Mouse (Mus musculus): ENCODE measurements around the gene Dscaml1.

Gene Dscaml1

GRCm38 (mm10) chr9:45657172-45658062 is 231.0 kb downstream of the Dscaml1 start:
- Histone ChIP-seq H3K27me3 (ENCODE audit: control insufficient read depth, insufficient read depth, low read length, poor library complexity, severe bottlenecking) (no peaks in the 10 kb centered on the region), H3K36me3 (ENCODE audit: control insufficient read depth, insufficient read depth, low read length, poor library complexity, severe bottlenecking) (no peaks in the 10 kb centered on the region)
- no peak for DNase-seq (ENCODE audit: low read depth, low spot score)

- DNase-seq (ENCODE audit: low read depth, low spot score): no peak
- Histone ChIP-seq H3K27me3 (ENCODE audit: control insufficient read depth, insufficient read depth, low read length, poor library complexity, severe bottlenecking) (no peaks in the 10 kb centered on the region), H3K36me3 (ENCODE audit: control insufficient read depth, insufficient read depth, low read length, poor library complexity, severe bottlenecking) (no peaks in the 10 kb centered on the region)
These were observed 233.8 kb downstream of the Dscaml1 start for GRCm38 (mm10) chr9:45660191-45660590.

DNA sequence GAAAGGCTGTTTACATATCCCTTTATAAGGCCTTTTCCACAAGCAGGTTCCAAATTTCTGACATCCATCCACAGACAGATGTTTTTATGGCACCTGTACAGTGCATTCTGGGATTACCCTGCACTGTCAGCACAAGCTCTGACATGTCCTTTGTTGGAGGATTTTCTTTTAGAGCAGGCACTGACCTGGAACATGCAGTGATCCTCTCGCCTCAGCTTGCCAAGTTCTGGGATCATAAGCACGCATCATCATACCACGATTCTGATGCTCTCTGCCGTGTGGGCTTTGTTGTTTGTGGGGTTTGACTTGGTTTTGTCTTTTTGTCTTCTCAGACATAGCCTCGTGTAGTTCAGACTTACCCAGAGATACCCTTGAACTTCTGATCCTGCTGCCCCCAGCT is 236.0 kb downstream of the Dscaml1 start:
- Histone ChIP-seq H3K36me3 (ENCODE audit: control insufficient read depth, insufficient read depth, low read length, poor library complexity, severe bottlenecking) (no peaks in the 10 kb centered on the region), H3K27me3 (ENCODE audit: control insufficient read depth, insufficient read depth, low read length, poor library complexity, severe bottlenecking) (no peaks in the 10 kb centered on the region)
- no peak for DNase-seq (ENCODE audit: low read depth, low spot score)

DNA sequence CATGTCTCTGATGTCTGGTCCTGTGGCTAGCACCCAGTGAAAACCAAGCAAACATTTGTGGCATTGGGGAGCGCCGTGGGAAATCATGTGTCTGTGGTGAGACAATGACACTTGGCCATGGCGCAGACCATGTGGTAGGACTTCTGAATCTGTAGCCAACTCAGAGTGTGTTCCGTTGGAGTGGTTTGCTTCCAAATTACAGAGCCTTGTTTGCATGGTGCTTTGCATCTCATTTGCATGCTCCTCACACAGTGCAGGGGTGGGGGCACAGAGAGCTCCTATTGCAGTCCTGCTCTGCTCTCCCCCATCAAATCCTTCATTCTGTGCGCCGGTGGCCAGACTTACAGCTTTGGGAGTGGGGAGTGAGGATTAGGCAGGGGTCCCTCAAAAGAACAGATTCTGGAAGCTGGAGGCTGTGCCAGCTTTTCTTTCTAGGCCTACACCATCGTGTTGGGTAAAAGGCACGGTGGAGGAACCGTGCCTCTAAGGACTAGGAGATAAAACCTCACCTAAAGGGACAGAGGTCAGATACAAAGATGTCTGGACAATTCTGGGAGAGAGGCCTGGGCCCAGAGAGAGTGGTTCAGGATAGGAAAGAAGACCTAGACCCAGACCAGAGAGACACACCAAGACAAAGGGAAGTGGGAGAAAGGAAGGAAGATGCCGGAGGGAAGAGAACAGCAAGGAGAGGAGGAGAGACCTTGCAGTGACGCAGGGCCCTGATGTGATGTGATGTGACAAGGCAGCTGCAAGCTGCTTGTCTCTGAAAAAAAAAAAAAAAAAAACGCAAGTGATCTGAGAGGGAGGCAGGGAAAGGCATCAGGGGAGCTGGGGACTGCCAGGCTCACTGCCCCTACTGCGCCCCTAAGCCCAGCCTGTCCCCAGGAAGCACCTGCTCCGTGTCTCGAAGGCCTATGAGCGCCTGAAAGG is 237.2 kb downstream of the Dscaml1 start:
- Histone ChIP-seq H3K36me3 (ENCODE audit: control insufficient read depth, insufficient read depth, low read length, poor library complexity, severe bottlenecking) (no peaks in the 10 kb centered on the region), H3K27me3 (ENCODE audit: control insufficient read depth, insufficient read depth, low read length, poor library complexity, severe bottlenecking) (no peaks in the 10 kb centered on the region)
- DNase-seq (ENCODE audit: low read depth, low spot score): no peak

GRCm38 (mm10) chr9:45664326-45664725 is 237.9 kb downstream of the Dscaml1 start:
- Histone ChIP-seq H3K27me3 (ENCODE audit: control insufficient read depth, insufficient read depth, low read length, poor library complexity, severe bottlenecking) (no peaks in the 10 kb centered on the region), H3K36me3 (ENCODE audit: control insufficient read depth, insufficient read depth, low read length, poor library complexity, severe bottlenecking) (no peaks in the 10 kb centered on the region)
- DNase-seq (ENCODE audit: low read depth, low spot score): no peak

DNA sequence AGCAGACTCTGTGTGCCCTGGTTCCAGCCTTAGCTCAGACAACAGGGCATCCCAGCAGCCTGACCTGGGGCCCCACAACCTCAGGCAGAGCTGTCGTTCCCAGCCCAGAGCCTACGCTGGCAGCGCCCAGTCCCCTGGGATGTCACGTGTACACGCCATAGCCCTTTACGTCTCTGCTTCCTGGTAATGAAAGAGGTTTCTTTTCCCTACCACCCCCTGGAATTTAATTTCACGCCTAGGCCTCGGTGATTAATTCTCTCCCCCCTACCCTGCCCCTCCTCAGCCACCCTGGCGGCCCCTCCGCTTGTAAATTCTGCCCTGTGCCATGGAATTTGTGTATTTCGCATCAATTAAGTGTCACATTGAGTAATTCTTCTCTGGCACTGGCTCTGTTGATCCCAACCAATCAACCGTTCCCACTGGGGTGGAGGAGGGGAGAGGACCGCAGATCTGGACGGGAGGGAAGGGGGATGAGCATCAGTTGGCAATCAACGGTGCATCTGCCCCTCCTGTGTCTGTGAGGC is 238.5 kb downstream of the Dscaml1 start:
- H3K27me3 ChIP-seq (ENCODE audit: control insufficient read depth, insufficient read depth, low read length, poor library complexity, severe bottlenecking): no peaks in the 10 kb centered on the region
- H3K36me3 ChIP-seq (ENCODE audit: control insufficient read depth, insufficient read depth, low read length, poor library complexity, severe bottlenecking): no peaks in the 10 kb centered on the region
- no peak for DNase-seq (ENCODE audit: low read depth, low spot score)

- Histone ChIP-seq H3K27me3 (ENCODE audit: control insufficient read depth, insufficient read depth, low read length, poor library complexity, severe bottlenecking) (no peaks in the 10 kb centered on the region), H3K36me3 (ENCODE audit: control insufficient read depth, insufficient read depth, low read length, poor library complexity, severe bottlenecking) (no peaks in the 10 kb centered on the region)
- DNase-seq (ENCODE audit: low read depth, low spot score): no peak
These were observed 249.5 kb downstream of the Dscaml1 start for GRCm38 (mm10) chr9:45675931-45676330.

DNA sequence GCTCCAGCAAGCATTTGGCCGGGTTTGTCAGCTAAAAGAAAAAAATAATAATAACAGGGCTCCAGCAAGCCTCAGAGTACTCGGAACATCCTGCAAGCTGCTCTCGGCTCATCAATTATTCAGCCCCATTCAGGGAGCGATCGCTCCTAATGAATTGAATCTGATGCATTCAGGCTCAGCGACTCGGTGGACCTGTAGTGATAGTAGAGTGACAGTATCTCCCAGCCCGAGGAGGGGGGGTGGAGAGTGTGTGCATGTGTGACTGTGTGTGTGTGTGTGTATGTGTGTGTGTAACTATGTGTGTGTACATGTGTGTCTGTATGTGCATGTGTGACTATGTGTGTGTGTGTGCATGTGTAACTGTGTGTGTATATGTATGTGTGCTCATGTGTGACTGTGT is 250.2 kb downstream of the Dscaml1 start:
- no peaks in the 10 kb centered on the region for H3K27me3 ChIP-seq (ENCODE audit: control insufficient read depth, insufficient read depth, low read length, poor library complexity, severe bottlenecking)
- DNase-seq (ENCODE audit: low read depth, low spot score): no peak

GRCm38 (mm10) chr9:45677236-45677781 is 250.9 kb downstream of the Dscaml1 start:
- DNase-seq (ENCODE audit: low read depth, low spot score): peak; percentile 17
- Histone ChIP-seq H3K36me3 (ENCODE audit: control insufficient read depth, insufficient read depth, low read length, poor library complexity, severe bottlenecking) (no peaks in the 10 kb centered on the region), H3K27me3 (ENCODE audit: control insufficient read depth, insufficient read depth, low read length, poor library complexity, severe bottlenecking) (no peaks in the 10 kb centered on the region)

More for the DNA sequence above, 250.2 kb downstream of the Dscaml1 start:
- no peaks in the 10 kb centered on the region for H3K36me3 ChIP-seq (ENCODE audit: control insufficient read depth, insufficient read depth, low read length, poor library complexity, severe bottlenecking)

DNA sequence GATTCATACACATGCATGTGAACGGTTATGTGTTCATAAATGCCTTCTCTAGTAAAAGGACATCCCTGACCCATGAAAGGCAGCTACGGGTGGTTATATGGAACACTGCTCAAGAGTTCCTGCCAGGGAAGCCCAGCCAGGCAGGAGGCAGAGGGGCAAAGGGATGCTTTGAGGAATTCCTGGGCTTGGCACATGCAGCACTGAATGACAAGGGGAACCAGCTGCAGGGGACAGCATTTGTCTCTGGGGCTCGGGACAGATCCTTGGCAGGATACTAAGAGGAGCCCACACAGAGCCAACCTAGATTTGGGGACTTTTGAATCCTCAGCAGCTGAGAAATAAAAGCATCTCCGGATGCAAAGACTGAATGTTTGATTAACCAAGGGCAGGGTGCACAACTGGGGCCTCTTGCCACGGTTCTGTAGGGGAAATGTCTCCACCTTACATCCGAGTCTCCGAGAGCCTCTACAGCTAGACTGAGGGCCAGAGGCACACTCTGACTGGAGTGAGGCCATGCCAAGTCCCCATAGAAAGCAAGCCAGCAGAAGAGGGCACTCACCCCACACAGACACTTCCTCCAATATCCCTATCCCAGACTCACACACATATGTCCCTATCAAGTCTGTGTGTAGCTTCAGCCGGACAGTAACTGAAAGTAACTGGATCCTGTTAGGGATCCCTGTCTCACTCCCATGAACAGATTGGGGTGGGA is 251.7 kb downstream of the Dscaml1 start:
- no peaks in the 10 kb centered on the region for H3K36me3 ChIP-seq (ENCODE audit: control insufficient read depth, insufficient read depth, low read length, poor library complexity, severe bottlenecking)
- no peaks in the 10 kb centered on the region for H3K27me3 ChIP-seq (ENCODE audit: control insufficient read depth, insufficient read depth, low read length, poor library complexity, severe bottlenecking)
- no peak for DNase-seq (ENCODE audit: low read depth, low spot score)

DNA sequence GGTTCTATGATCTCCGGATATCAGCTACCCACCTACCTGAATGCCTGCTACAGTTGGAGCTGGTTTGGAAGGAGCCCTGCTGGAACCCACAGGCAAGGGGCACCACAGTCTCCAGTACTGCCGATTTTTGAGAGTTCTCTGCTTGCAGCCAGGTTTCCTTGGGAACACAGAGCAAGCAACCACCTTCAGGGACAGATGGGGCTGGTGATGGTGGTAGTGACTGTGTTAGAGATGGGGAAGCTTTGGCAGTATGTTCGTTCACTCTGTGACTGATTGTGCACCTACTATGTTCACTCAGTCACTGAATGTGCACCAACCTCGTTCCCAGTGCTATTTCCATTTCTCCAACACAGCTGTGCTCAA is 252.2 kb downstream of the Dscaml1 start:
- H3K27me3 ChIP-seq (ENCODE audit: control insufficient read depth, insufficient read depth, low read length, poor library complexity, severe bottlenecking): no peaks in the 10 kb centered on the region
- H3K36me3 ChIP-seq (ENCODE audit: control insufficient read depth, insufficient read depth, low read length, poor library complexity, severe bottlenecking): no peaks in the 10 kb centered on the region
- DNase-seq (ENCODE audit: low read depth, low spot score): no peak

- no peak for DNase-seq (ENCODE audit: low read depth, low spot score)
- Histone ChIP-seq H3K36me3 (ENCODE audit: control insufficient read depth, insufficient read depth, low read length, poor library complexity, severe bottlenecking) (no peaks in the 10 kb centered on the region), H3K27me3 (ENCODE audit: control insufficient read depth, insufficient read depth, low read length, poor library complexity, severe bottlenecking) (no peaks in the 10 kb centered on the region)
These were observed 256.1 kb downstream of the Dscaml1 start for GRCm38 (mm10) chr9:45682461-45682998.

- no peak for DNase-seq (ENCODE audit: low read depth, low spot score)
- Histone ChIP-seq H3K36me3 (ENCODE audit: control insufficient read depth, insufficient read depth, low read length, poor library complexity, severe bottlenecking) (no peaks in the 10 kb centered on the region), H3K27me3 (ENCODE audit: control insufficient read depth, insufficient read depth, low read length, poor library complexity, severe bottlenecking) (no peaks in the 10 kb centered on the region)
These were observed 267.2 kb downstream of the Dscaml1 start for GRCm38 (mm10) chr9:45693424-45694237.
